Mouse (Mus musculus) embryonic facial prominence, embryonic 14.5 days (tissue): ENCODE results near the gene Filip1l. TPM values are rescaled to one million over a fixed set of nuclear protein-coding genes. Genes with fewer than 3 reads are reported as not detected.

ENCODE experiments used
- ATAC-seq: fragments of 200-750 bp; cut with Nextera tagmentation; 2 replicates; pipeline ENCODE4 v1.8.0; 2017; ENCODE audit warnings: low read depth, moderate number of reproducible peaks, moderate TSS enrichment
- DNase-seq: peaks from one replicate; pipeline ENCODE4 v3.0.0-alpha.2; 2015; ENCODE audit warnings: low spot score
- H3K27ac ChIP-seq: fragments of 300-500 bp; sonication (generic); replicated peaks from 2 replicates; pipeline ENCODE4 v1.5.1; 2014; ENCODE audit warnings: low read depth, mild to moderate bottlenecking, low read length, moderate library complexity
- H3K27me3 ChIP-seq: fragments of 300-500 bp; sonication (generic); replicated peaks from 2 replicates; pipeline ENCODE4 v1.6.1; 2014; ENCODE audit warnings: low read length; ENCODE audit not compliant: control insufficient read depth, insufficient read depth
- H3K36me3 ChIP-seq: fragments of 300-500 bp; sonication (generic); 2 replicates; pipeline ENCODE4 v1.6.1; 2014; ENCODE audit warnings: low read length, mixed read lengths; ENCODE audit not compliant: control insufficient read depth, insufficient read depth
- H3K4me1 ChIP-seq: fragments of 300-500 bp; sonication (generic); 2 replicates; pipeline ENCODE4 v1.6.1; 2014; ENCODE audit warnings: antibody characterized with exemption, low read length; ENCODE audit not compliant: control insufficient read depth, insufficient read depth
- H3K4me2 ChIP-seq: fragments of 300-500 bp; sonication (generic); 2 replicates; pipeline ENCODE4 v1.6.1; 2014; ENCODE audit warnings: low read depth, mild to moderate bottlenecking, low read length, moderate library complexity, mixed read lengths
- H3K4me3 ChIP-seq: fragments of 300-500 bp; sonication (generic); 2 replicates; pipeline ENCODE4 v1.5.1; 2014; ENCODE audit warnings: low read depth, mild to moderate bottlenecking, low read length
- H3K9ac ChIP-seq: fragments of 300-500 bp; sonication (generic); 2 replicates; pipeline ENCODE4 v1.6.1; 2014; ENCODE audit warnings: low read depth, mild to moderate bottlenecking, low read length, moderate library complexity, mixed read lengths
- H3K9me3 ChIP-seq: fragments of 300-500 bp; sonication (generic); 2 replicates; pipeline ENCODE4 v1.6.1; 2016; ENCODE audit warnings: low read length; ENCODE audit not compliant: control insufficient read depth
- WGBS: fragments of 180-500 bp; shearing (Covaris S2); extraction: QIAGEN DNeasy Blood & Tissue Kit; methylation state at CpG from one replicate; pipeline ENCODE4 v1.1.7; 2014; 5-methylcytosine and 5-hydroxymethylcytosine counted together
- polyA plus RNA-seq: library from polyadenylated mRNA; unstranded; fragments of >200 nt; fragmentation: Nextera tagmentation; extraction: Ambion mirVana; gene quantifications from 2 replicates; pipeline ENCODE4 v1.2.1, GENCODE M21; 2014

Gene Filip1l
- polyA plus RNA-seq, 1 experiment from 2014 or later, result 30.2 TPM

DNA sequence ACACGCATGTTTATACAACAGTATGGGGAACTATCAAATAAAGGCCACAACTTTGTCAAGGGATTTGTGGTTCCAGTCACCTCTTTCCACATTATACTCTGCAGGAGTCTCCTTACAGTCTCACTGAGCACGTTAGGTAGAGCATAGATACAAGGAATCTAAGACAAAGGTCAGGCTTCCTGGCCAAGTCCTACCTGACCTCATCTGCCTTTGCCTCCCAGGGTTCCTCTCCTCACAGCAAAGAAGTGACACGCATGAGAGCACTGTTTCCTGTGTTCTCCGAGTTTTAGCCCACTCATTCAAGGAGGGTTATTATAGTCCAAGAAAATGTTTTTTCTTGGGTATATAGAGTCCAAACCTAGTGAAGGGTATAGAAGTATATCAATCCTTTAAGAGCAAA, 202.8 kb downstream of the Filip1l start:
- DNase-seq (no peak), ATAC-seq (no peak)
- H3K4me2 ChIP-seq, result no peak overlapping the region
- peaks cover 5% of the 10 kb centered on the region for H3K4me1 ChIP-seq
- no peaks in the 10 kb centered on the region for H3K27me3 ChIP-seq
- WGBS, result 65% methylated on average over 4 of the region's 4 CpGs
- H3K27ac ChIP-seq, result no peak overlapping the region
- no peaks in the 10 kb centered on the region for H3K9me3 ChIP-seq
- no peak overlapping the region for H3K4me3 ChIP-seq
- H3K9ac ChIP-seq, result no peak overlapping the region
- no peaks in the 10 kb centered on the region for H3K36me3 ChIP-seq

DNA sequence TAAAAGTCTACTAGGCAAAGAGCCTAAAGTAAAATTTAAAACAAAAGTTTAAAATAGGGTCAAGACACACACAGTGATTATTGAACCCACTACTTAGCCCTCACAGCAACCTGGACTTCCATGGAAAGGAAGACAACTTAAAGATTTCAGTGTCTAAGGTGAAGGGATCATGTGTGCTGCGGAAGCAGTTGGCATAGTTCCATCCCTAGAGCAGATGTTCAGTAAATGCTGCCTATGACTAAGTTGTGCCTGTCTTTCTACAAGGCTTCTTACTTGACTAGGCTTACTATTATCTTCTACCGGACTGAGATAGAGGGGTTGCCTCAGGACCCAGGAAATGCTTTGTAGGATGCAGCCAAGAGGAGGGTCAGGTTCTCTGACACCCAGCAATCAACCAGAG, 203.4 kb downstream of the Filip1l start:
- Histone ChIP-seq H3K27ac (no peak overlapping the region), H3K4me2 (no peak overlapping the region), H3K9ac (no peak overlapping the region), H3K4me1 (peaks cover 5% of the 10 kb centered on the region), H3K4me3 (no peak overlapping the region), H3K27me3 (no peaks in the 10 kb centered on the region), H3K36me3 (no peaks in the 10 kb centered on the region), H3K9me3 (no peaks in the 10 kb centered on the region)
- no peak for DNase-seq
- 71% methylated on average over 2 of the region's 2 CpGs for WGBS
- no peak for ATAC-seq

DNA sequence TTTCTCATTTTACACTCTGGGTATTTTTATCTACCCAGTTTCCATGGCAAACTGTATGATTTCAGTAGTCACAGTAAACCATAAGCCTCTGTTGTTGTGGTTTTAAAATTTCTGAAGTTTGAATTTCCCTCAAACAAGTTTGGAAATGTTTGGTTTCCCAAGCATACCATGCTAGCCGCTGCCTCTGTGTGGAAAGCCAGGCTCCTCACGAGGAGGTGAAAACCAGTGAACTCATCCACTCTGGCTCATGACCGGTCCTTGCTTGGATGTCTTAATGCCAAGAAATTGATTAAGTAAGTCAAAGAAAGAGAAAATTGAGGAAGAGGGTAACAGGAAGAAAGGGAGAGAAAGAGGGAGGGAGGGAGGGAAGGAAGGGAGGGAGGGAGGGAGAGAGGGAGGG, 205.4 kb downstream of the Filip1l start:
- Histone ChIP-seq H3K27me3 (no peaks in the 10 kb centered on the region), H3K27ac (no peak overlapping the region), H3K9ac (no peak overlapping the region), H3K9me3 (no peaks in the 10 kb centered on the region), H3K36me3 (no peaks in the 10 kb centered on the region), H3K4me1 (peaks cover 4% of the 10 kb centered on the region), H3K4me2 (no peak overlapping the region), H3K4me3 (no peak overlapping the region)
- ATAC-seq (no peak), DNase-seq (no peak)
- 78% methylated on average over 3 of the region's 3 CpGs for WGBS

DNA sequence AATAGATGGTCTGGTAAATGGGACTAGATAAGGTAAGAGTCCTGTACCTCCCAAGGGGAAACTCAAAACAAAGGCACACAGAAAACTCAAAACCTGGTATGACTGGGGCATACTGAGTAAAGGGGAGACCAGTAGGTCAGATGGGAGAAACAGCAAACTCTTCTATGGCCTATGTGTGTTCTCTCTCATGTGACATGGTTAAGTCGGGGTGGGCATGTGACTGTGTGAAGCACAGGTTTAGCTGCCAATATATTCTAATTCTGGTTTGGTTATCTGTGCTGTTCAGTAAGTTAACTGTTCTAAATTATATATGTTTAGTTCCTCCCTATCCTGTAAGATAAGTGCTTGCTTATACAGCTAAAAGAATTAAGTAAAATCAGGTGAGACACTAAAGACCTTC, 207.3 kb downstream of the Filip1l start:
- no peaks in the 10 kb centered on the region for H3K27me3 ChIP-seq
- no peaks in the 10 kb centered on the region for H3K9me3 ChIP-seq
- peaks cover 4% of the 10 kb centered on the region for H3K4me1 ChIP-seq
- no peaks in the 10 kb centered on the region for H3K36me3 ChIP-seq
- DNase-seq (no peak), ATAC-seq (no peak)
- WGBS, result 73% methylated on average over 1 of the region's 1 CpGs
- H3K27ac ChIP-seq, result no peak overlapping the region
- no peak overlapping the region for H3K4me3 ChIP-seq
- H3K4me2 ChIP-seq, result no peak overlapping the region
- H3K9ac ChIP-seq, result no peak overlapping the region

DNA sequence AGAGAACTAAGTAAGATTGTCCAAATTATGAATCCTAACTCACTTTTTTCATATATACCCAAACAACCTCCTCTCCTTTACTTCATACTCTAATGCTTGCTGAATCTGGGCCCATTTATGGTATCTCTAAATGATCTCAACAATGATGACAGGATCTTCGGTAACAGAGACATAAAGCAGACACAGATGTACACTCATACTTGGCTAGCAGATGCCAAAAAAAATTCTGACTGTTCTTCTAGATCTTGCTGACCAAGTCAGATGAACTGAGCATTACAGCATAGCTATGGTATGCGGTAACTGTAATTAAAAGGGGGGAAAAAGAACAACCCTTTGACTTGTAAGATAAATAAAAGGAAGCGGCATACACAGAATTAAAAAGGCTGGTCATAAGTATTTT, 210.6 kb downstream of the Filip1l start:
- no peaks in the 10 kb centered on the region for H3K36me3 ChIP-seq
- H3K4me2 ChIP-seq, result no peak overlapping the region
- WGBS, result 61% methylated on average over 3 of the region's 3 CpGs
- no peak overlapping the region for H3K9ac ChIP-seq
- H3K27ac ChIP-seq, result 0 out of 2 replicates have a peak overlapping the region, but pooled peaks have one; percentile 6
- DNase-seq (peak; percentile 77), ATAC-seq (no peak)
- no peaks in the 10 kb centered on the region for H3K9me3 ChIP-seq
- H3K4me1 ChIP-seq, result peaks cover 4% of the 10 kb centered on the region
- no peaks in the 10 kb centered on the region for H3K27me3 ChIP-seq
- H3K4me3 ChIP-seq, result no peak overlapping the region

DNA sequence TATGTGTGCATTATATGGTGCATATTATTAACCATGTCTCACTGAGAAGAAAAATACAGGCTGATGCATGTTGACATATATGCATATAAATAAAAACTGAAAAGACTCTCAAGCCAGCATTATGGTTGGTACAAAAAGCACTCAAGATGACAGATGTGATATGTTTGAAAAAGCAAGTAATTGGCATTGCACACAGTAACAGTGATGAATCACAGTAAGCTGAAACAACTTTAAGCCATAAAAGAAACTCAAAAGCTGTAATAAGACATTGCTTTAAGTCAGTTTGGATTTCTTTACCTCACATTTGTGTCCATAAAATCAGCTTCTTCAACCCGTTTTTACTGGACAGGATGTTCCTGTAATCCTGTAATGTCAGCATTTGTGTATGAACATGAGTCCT, 211.9 kb downstream of the Filip1l start:
- no peak for DNase-seq
- peaks cover 4% of the 10 kb centered on the region for H3K4me1 ChIP-seq
- no peak for ATAC-seq
- H3K36me3 ChIP-seq, result peaks cover 3% of the 10 kb centered on the region
- no peak overlapping the region for H3K4me2 ChIP-seq
- H3K9me3 ChIP-seq, result no peaks in the 10 kb centered on the region
- 47% methylated on average over 1 of the region's 1 CpGs for WGBS
- H3K27ac ChIP-seq, result no peak overlapping the region
- no peak overlapping the region for H3K9ac ChIP-seq
- H3K27me3 ChIP-seq, result no peaks in the 10 kb centered on the region
- H3K4me3 ChIP-seq, result no peak overlapping the region

DNA sequence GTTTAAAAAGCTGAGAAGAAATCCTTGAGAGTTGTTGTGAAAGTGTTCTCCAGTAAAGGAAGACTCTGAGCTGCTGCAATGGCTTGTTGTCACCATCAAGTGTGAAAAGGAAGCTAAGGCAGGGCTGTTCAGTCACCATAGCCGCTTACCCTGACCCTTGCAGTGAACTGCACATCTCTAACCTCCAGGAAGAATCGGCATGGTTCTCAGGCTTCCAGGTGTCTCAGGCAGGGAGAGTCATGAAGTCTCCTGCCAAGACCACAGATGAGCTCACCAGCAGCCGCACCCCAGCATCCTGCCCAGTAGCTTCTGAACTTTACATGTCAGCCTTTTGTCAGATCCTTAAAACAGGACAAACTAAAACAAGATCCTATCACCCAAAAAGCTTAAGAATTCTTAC, 213.3 kb downstream of the Filip1l start:
- Histone ChIP-seq H3K27me3 (no peaks in the 10 kb centered on the region), H3K9ac (no peak overlapping the region), H3K4me3 (no peak overlapping the region), H3K4me2 (no peak overlapping the region), H3K9me3 (no peaks in the 10 kb centered on the region), H3K4me1 (peaks cover 4% of the 10 kb centered on the region), H3K36me3 (peaks cover 17% of the 10 kb centered on the region), H3K27ac (no peak overlapping the region)
- ATAC-seq, result no peak
- 78% methylated on average over 3 of the region's 3 CpGs for WGBS
- DNase-seq, result no peak

DNA sequence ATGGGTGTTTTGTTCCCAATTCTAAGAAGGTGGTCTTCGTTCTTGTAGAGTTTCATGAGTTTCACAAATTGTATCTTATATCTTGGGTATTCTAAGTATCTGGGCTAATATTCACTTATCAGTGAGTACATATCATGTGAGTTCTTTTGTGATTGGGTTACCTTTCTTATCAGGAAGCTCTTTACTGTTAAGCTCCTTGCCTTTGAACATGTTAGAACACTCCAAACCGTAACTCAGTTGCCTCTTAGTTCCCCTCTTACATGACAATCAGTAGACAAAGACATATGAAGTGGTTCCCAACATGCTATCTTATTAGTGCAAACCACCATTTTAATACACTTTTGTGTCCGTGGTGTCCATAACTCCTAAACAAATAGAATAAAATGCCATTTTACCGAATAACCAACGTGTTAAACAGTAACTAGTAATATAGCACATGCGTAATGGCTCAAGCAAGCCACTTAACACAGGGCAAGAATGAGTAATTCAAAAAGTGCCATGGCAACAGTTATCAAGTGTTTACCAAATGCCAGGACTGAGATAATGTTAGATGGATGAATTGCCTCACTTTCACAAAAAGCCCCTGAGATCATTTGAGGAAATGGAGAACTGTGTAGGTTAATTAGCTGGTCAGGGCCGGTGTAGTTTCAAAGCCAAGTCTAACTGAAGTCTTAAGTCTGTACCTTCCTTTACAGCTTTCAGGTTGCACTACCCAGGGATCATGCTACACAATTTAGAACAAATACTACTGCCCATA, 215.9 kb downstream of the Filip1l start:
- Histone ChIP-seq H3K4me3 (no peak overlapping the region), H3K9me3 (no peaks in the 10 kb centered on the region), H3K36me3 (peaks cover 29% of the 10 kb centered on the region), H3K4me1 (no peaks in the 10 kb centered on the region), H3K27me3 (no peaks in the 10 kb centered on the region), H3K4me2 (no peak overlapping the region), H3K27ac (no peak overlapping the region), H3K9ac (no peak overlapping the region)
- WGBS, result 92% methylated on average over 7 of the region's 7 CpGs
- ATAC-seq (no peak), DNase-seq (no peak)

DNA sequence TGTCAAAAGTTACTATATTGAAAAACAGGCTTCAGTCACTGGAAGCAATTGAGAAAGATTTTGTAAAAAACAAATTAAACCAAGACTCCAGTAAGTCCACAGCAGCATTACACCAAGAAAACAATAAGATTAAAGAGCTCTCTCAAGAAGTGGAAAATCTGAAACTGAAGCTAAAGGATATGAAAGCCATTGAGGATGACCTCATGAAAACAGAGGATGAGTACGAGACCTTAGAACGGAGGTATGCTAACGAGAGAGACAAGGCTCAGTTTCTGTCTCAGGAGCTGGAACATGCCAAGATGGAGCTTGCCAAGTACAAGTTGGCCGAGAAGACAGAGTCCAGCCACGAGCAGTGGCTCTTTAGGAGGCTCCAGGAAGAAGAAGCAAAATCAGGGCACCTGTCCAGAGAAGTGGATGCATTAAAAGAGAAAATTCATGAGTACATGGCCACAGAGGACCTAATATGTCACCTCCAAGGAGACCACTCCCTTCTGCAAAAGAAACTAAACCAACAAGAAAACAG, 218.0 kb downstream of the Filip1l start:
- Histone ChIP-seq H3K36me3 (peaks cover 32% of the 10 kb centered on the region), H3K4me2 (no peak overlapping the region), H3K4me1 (no peaks in the 10 kb centered on the region), H3K9ac (no peak overlapping the region), H3K27ac (no peak overlapping the region), H3K9me3 (no peaks in the 10 kb centered on the region), H3K4me3 (no peak overlapping the region), H3K27me3 (no peaks in the 10 kb centered on the region)
- ATAC-seq (no peak), DNase-seq (no peak)
- WGBS, result 89% methylated on average over 5 of the region's 5 CpGs
